Mouse (Mus musculus) lung, adult 18-20 months (tissue): ENCODE data around the gene Cpne2.

Experiments used
- DNase-seq, 2 experiments: peaks; one replicate each; pipeline ENCODE4 v3.0.0; 2022; ENCODE audit warnings: mixed read lengths in 2 of 2

Gene Cpne2

DNA sequence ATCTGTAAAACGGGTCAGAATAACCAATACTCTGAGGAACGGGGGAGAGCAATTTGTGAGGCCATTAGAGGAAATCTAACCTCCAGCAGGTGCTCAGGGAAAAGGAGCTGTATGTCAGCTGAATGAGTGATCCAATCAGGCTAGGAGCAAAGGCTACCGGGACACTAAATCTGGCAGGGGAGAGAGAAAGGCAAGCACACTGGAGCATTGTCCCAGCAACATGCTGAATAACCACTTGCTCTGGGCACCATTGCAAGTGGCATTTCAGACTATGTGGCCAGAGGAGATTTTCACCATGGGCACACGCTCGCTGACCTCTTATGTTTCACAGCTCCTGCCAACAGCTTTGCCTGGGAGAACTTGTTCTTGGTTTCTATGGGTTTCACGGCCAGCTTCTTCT is 49.8 kb downstream of the Cpne2 start:
- DNase-seq = no peak

- peak; percentile 16 to 33 for DNase-seq
Observed at GRCm38 (mm10) chr8:94584238-94584817, 51.5 kb downstream of the Cpne2 start.

GRCm38 (mm10) chr8:94591691-94592090 is 58.9 kb downstream of the Cpne2 start:
- DNase-seq = no peak

- DNase-seq = no peak
Observed at GRCm38 (mm10) chr8:94594211-94594610, 61.4 kb downstream of the Cpne2 start.

GRCm38 (mm10) chr8:94600478-94600877 is 67.7 kb downstream of the Cpne2 start:
- no peak for DNase-seq

DNA sequence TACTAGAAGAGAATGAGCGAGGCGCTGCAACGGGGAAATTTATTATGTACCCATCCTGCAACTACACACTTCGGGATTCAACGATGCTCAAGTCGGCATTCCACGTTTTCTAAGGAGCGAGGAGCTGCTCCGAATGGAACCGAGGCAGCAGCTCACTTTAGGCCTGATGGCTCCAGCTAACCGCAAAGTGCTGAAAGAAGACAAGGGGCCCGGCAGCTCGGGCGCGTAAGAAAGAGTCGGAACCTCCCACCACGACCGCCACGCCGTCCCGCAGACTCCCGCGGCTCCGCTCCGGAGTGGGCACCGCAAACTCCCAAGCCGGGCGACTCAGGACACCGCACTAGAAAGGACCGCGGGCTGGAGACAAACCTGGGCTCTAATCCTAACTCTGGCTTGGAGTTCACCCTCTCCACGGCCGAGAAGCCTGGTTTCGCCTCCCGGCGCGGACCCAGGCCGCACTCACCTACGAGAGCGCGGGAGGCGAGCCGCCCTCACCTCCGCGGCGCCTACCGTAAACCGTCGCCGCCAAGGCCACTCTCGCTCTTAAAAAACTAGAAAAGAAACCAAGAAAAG is 68.3 kb downstream of the Cpne2 start:
- peak; percentile 4 to 8 for DNase-seq

DNA sequence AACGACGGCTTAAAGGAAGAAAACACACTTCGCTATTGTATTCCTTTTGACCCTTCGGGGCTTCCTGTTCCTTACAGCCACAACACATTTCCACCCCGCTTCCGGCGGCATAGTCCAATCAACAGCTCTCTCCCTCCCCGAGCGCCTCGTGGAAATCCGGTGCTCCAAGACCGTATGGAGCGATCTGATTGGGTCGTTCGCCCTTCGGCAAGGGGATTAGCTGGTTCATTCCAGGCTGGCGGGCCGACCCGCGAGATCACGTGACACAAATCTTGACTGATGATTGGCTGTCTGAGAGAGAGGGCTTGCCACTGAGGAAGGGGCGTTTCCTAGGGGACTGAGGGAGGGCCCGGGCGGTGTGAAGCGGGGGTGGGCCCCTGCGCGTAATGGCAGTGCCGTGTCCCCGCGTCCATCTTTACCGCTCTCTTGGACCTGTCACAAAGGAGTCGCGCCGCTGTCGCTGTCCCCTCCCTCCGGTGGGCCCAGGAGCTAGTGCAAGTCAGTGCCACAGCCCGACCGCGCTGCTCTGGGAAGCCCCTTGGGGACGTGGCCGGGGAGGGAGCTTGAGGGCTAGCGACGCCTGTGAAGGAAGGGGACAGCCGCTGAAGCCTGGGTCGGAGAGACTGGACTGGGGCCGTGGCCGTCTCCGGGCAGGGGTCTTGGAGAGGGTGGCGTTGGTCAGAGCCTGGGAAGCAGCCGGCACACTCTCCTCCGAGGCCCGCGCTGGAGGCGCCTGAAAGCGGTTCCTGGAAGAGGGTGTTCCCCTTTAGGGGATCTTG is 69.0 kb downstream of the Cpne2 start, which contains the start of the genes Rspry1 and Fam192a:
Rspry1 (plus strand) TSS at position 331 of the 779 bp plus-strand sequence.
Fam192a (minus strand) TSS at position 391 of the 779 bp plus-strand sequence.
- peak; percentile 100 for DNase-seq

DNA sequence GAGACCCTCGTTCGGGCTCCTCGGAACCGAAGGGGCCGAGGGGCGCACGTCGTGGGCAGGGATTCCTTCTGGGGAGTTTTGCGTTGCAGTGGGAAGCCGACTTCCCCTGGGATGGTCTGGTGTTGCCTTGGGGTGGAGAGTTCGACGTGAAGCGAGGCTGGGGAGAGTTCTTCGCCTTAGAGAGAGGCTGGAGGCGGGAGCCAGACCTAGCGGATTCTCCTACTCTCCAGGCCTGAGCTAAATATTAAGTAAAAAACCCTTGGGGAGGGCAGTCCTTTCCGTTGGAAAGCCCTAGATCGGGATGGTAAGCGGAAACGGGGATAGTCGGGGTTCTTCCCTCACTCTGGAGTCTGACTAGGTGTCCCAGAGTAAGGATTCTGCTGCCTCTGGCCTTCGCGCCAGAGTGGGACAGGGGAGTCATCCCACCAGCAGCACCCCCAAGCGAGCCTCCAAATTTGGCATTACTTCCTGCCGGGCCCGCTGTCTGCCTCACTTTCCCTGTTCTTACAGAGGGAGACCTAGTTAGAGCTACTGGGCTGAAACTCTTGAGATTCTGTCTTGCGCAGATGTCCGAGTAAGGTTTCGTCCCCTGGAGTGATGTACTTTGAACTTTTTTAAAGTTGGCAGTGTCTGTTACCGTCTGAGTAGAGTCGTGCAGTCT is 69.8 kb downstream of the Cpne2 start:
- peak in 1 of 2 experiments; percentile 13 for DNase-seq

GRCm38 (mm10) chr8:94604030-94604429 is 71.2 kb downstream of the Cpne2 start:
- DNase-seq = no peak

GRCm38 (mm10) chr8:94607064-94607463 is 74.3 kb downstream of the Cpne2 start:
- DNase-seq = no peak
